Mouse (Mus musculus) ES-E14 (cell line): ENCODE data around the gene Spata1.
A peak's percentile ranks its signal among the peaks of the same experiment; 100 is the strongest.

Experiments used
- CHD2 ChIP-seq: IDR thresholded peaks from 2 replicates; pipeline ENCODE4 v1.6.1; 2014; ENCODE audit warnings: mild to moderate bottlenecking, low read depth, low read length, inconsistent platforms
- HCFC1 ChIP-seq: IDR thresholded peaks from 2 replicates; pipeline ENCODE4 v1.6.1; 2012; ENCODE audit warnings: low read length, inconsistent platforms, borderline replicate concordance; ENCODE audit not compliant: insufficient read depth
- MAFK ChIP-seq: IDR thresholded peaks from 2 replicates; pipeline ENCODE4 v1.6.1; 2014; ENCODE audit warnings: mild to moderate bottlenecking, low read depth, low read length, inconsistent platforms; ENCODE audit not compliant: insufficient read depth
- ZC3H11A ChIP-seq: IDR thresholded peaks from 2 replicates; pipeline ENCODE4 v1.6.1; 2012; ENCODE audit warnings: low read depth, mild to moderate bottlenecking, inconsistent platforms, low read length, borderline replicate concordance
- ZNF384 ChIP-seq: IDR thresholded peaks from 2 replicates; pipeline ENCODE4 v1.6.1; 2012; ENCODE audit warnings: low read depth, low read length, inconsistent platforms

- TF ChIP-seq HCFC1 (peak; percentile 67; the same call in 1 of the 2 replicates), ZNF384 (no peak), ZC3H11A (no peak), MAFK (no peak), CHD2 (no peak)
Observed at GRCm38 (mm10) chr3:146499431-146500002, at the start of gene Spata1, which contains the start of gene Gng5.
